Mouse (Mus musculus): Measurements from ENCODE around the gene Gm11042.

The Gm11042 gene

GRCm38 (mm10) chr12:74284685-74285054 is 31.5 kb downstream of the Gm11042 start:
- DNase-seq (ENCODE audit: low spot score in 2 of 2) = no peak

- peak; percentile 24 to 45 for DNase-seq (ENCODE audit: low spot score in 2 of 2)
These were observed 32.0 kb downstream of the Gm11042 start for GRCm38 (mm10) chr12:74284020-74284684.

- DNase-seq (ENCODE audit: low spot score in 2 of 2) = no peak
These were observed 33.3 kb downstream of the Gm11042 start for GRCm38 (mm10) chr12:74282846-74283245.

- no peak for DNase-seq (ENCODE audit: low spot score in 2 of 2)
These were observed 34.8 kb downstream of the Gm11042 start for GRCm38 (mm10) chr12:74281403-74281802.

- no peak for DNase-seq (ENCODE audit: low spot score in 2 of 2)
These were observed 38.9 kb downstream of the Gm11042 start for GRCm38 (mm10) chr12:74277265-74277664.

- no peak for DNase-seq (ENCODE audit: low spot score in 2 of 2)
These were observed 43.6 kb downstream of the Gm11042 start for GRCm38 (mm10) chr12:74272545-74272944.

- no peak for DNase-seq (ENCODE audit: low spot score in 2 of 2)
These were observed 47.4 kb downstream of the Gm11042 start for GRCm38 (mm10) chr12:74268644-74269285.

- DNase-seq (ENCODE audit: low spot score in 2 of 2) = no peak
These were observed 49.1 kb downstream of the Gm11042 start for GRCm38 (mm10) chr12:74267049-74267448.

All from urinary bladder, adult 18-20 months (tissue).